Mouse (Mus musculus) CH12.LX (cell line): Measurements from ENCODE around the gene Zfp93.

Experiments used
- CHD2 ChIP-seq: IDR thresholded peaks from 2 replicates; pipeline ENCODE4 v1.6.1; 2011; ENCODE audit warnings: low read length, improper control_type of control experiment
- CTCF ChIP-seq, 2 experiments: IDR thresholded peaks in 1 of 2; conservative IDR thresholded peaks in 1 of 2; 2 replicates each; pipeline ENCODE4 v1.5.1; 2011 to 2012; ENCODE audit warnings: low read depth in 2 of 2, low read length in 2 of 2, improper control_type of control experiment in 1 of 2, inconsistent platforms in 1 of 2, mild to moderate bottlenecking in 1 of 2, moderate library complexity in 1 of 2
- E2F4 ChIP-seq: IDR thresholded peaks from 2 replicates; pipeline ENCODE4 v1.6.1; 2011; ENCODE audit warnings: low read depth, low read length, improper control_type of control experiment; ENCODE audit not compliant: insufficient replicate concordance
- EP300 ChIP-seq: IDR thresholded peaks from 2 replicates; pipeline ENCODE4 v1.6.1; 2011; ENCODE audit warnings: low read length, improper control_type of control experiment
- MYC ChIP-seq: IDR thresholded peaks from 2 replicates; pipeline ENCODE4 v1.6.1; 2011; ENCODE audit warnings: low read depth, mild to moderate bottlenecking, improper control_type of control experiment, low read length
- NRF1 ChIP-seq: IDR thresholded peaks from 2 replicates; pipeline ENCODE4 v1.6.1; 2014; ENCODE audit warnings: low read depth, mild to moderate bottlenecking, inconsistent platforms, low read length, improper control_type of control experiment, moderate library complexity
- POLR2A ChIP-seq: IDR thresholded peaks from 2 replicates; pipeline ENCODE4 v1.6.1; 2011; ENCODE audit warnings: low read depth, mild to moderate bottlenecking, improper control_type of control experiment, low read length
- RAD21 ChIP-seq: IDR thresholded peaks from 2 replicates; pipeline ENCODE4 v1.6.1; 2011; ENCODE audit warnings: low read depth, mild to moderate bottlenecking, low read length, improper control_type of control experiment, moderate library complexity
- SMC3 ChIP-seq: IDR thresholded peaks from 2 replicates; pipeline ENCODE4 v1.6.1; 2011; ENCODE audit warnings: low read depth, low read length, improper control_type of control experiment
- USF1 ChIP-seq: IDR thresholded peaks from 2 replicates; pipeline ENCODE4 v1.6.1; 2014; ENCODE audit warnings: low read depth, mild to moderate bottlenecking, inconsistent platforms, low read length, improper control_type of control experiment
- USF2 ChIP-seq: conservative IDR thresholded peaks from 2 replicates; pipeline ENCODE4 v1.6.1; 2011; ENCODE audit warnings: low read depth, low read length, improper control_type of control experiment
- ZC3H11A ChIP-seq: IDR thresholded peaks from 2 replicates; pipeline ENCODE4 v1.6.1; 2012; ENCODE audit warnings: low read depth, mild to moderate bottlenecking, inconsistent platforms, low read length, improper control_type of control experiment
- ZKSCAN1 ChIP-seq: IDR thresholded peaks from 2 replicates; pipeline ENCODE4 v1.6.1; 2012; ENCODE audit warnings: low read depth, inconsistent platforms, low read length, improper control_type of control experiment, borderline replicate concordance

DNA sequence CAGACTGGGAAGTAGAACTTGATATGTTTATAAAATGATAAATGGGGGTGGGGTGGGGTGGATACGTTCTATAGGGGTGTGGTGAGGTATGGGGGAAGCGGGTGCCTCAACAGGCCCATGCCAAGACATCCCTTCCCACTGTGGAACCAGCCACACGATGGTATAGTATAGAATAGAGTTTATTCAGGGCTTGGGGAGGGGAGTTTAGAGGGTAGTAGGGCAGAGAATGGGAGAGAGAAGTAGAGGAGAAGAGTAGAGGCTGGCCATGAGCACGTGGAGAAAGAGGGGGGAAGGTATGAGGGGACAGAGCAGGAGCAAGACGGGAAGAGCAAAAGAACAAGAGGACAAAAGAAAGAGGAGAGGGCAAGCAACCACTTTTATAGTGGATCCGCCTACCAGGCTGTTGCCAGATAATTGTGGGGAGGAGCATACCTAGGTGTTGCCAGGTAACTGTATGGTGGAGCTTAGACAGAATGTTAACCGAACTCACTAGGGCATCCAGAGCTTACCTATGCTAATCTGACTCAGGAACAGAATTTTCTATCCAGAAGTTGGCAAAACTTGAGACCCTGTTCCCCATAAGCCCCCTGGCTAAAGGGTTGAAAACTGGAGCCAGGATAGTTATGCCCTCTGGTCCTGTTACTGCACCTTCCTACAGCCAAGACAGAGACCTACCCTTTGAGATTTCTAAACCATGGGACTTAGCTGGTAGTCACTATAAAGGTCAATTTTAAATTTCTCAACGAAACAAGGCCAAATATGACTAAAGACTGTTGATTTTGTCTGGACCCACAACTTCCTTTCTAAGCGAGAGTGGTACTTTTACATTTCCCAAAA lies 16.2 kb upstream of the Zfp93 start:
- TF ChIP-seq E2F4: no peak
- TF ChIP-seq CTCF (conservative IDR thresholded peaks at IDR 0.05 in 1 of 2, IDR thresholded peaks at IDR 0.05 in 1 of 2; ENCODE audit: low read depth in 2 of 2, low read length in 2 of 2): no peak
- no peak for TF ChIP-seq USF2
- no peak for TF ChIP-seq ZKSCAN1
- no peak for TF ChIP-seq USF1
- TF ChIP-seq MYC: no peak
- TF ChIP-seq RAD21: no peak
- TF ChIP-seq NRF1: no peak
- no peak for TF ChIP-seq POLR2A
- TF ChIP-seq ZC3H11A: no peak
- TF ChIP-seq EP300: no peak
- TF ChIP-seq SMC3: no peak
- TF ChIP-seq CHD2: no peak
